28 mouse cellular contexts compared by ENCODE assay signal in the genomic region with DNA sequence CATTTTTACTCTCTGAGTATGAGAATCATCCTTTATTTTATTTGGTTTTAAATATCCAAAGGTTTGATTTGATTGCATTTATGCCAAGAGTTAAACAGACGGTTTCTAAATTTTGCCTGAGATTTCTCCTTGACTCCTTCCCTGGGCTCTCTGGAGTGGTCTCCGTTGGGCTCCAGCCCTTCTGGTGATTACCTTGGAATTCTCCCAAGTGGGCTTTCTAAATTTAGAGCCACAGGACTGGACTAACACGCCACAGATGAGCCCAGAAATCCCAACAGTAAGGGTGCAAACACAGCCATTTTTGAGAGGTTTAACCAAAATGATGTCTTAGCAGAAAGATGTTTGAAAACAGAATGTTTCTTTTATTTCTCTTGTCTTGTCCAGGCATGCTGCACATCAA. TPM values are rescaled to one million over a fixed set of nuclear protein-coding genes. Genes with fewer than 3 reads are reported as not detected.
DNase-seq lines count a peak whose midpoint lies in the region; ATAC-seq and TF ChIP-seq lines count a peak whose summit lies in the region.
"Had no signal": no experiment of that assay in that cellular context is flagged by ENCODE, and none has a peak within 500 bp of the region (broad histone marks: within the 10 kb centered on the region; RNA-seq: fewer than 3 reads in every experiment).

No protein-coding gene starts in this region.

- 31% methylated on average over 3 of the region's 3 CpGs for WGBS in heart, embryonic 10.5 days
- 12% methylated on average over 3 of the region's 3 CpGs for WGBS in heart, embryonic 16.5 days
- WGBS in kidney, adult 2 months = 62% methylated on average over 3 of the region's 3 CpGs
- 84% methylated on average over 3 of the region's 3 CpGs for WGBS in limb, embryonic 10.5 days

- peak overlapping the region; percentile 7; the same call in 1 of the 2 replicates for H3K27ac ChIP-seq in heart, embryonic 10.5 days
- H3K27ac ChIP-seq in heart, embryonic 16.5 days (ENCODE audit: low read length) = peak overlapping the region; percentile 80
- H3K27ac ChIP-seq in kidney, adult 2 months (ENCODE audit: insufficient read depth, low read depth, low read length) = no peak overlapping the region
- H3K27ac ChIP-seq in limb, embryonic 10.5 days = no peak overlapping the region
- H3K27ac ChIP-seq: forebrain, embryonic 13.5 days; hindbrain, embryonic 10.5 days; intestine, embryonic 15.5 days; kidney, postnatal 0 days; limb, embryonic 12.5 days; liver, embryonic 15.5 days; stomach, postnatal 0 days had no signal

- peak overlapping the region; percentile 23; the same call in 1 of the 2 replicates for H3K4me2 ChIP-seq in heart, embryonic 16.5 days (ENCODE audit: low read depth, low read length)
- H3K4me2 ChIP-seq: forebrain, embryonic 13.5 days; intestine, embryonic 15.5 days; limb, embryonic 12.5 days; liver, embryonic 15.5 days; midbrain, embryonic 11.5 days had no signal

- no peak for TF ChIP-seq CTCF in kidney, adult 2 months (conservative IDR thresholded peaks at IDR 0.05; ENCODE audit: insufficient read depth, insufficient read length, low read depth, low read length)

- H3K9ac ChIP-seq in heart, embryonic 16.5 days (ENCODE audit: low read length) = no peak overlapping the region
- H3K9ac ChIP-seq: forebrain, embryonic 13.5 days; intestine, embryonic 15.5 days; limb, embryonic 12.5 days; liver, embryonic 15.5 days had no signal

- no peak overlapping the region for H3K4me3 ChIP-seq in heart, embryonic 10.5 days
- no peak overlapping the region for H3K4me3 ChIP-seq in heart, embryonic 16.5 days (ENCODE audit: low read length)
- H3K4me3 ChIP-seq in kidney, adult 2 months (ENCODE audit: insufficient read depth, low read depth, low read length) = no peak overlapping the region
- H3K4me3 ChIP-seq in limb, embryonic 10.5 days = no peak overlapping the region
- H3K4me3 ChIP-seq: forebrain, embryonic 13.5 days; hindbrain, embryonic 10.5 days; intestine, embryonic 15.5 days; limb, embryonic 12.5 days; liver, embryonic 15.5 days had no signal

- no peaks in the 10 kb centered on the region for H3K9me3 ChIP-seq in heart, embryonic 10.5 days
- no peaks in the 10 kb centered on the region; the same call in 1 of the 2 replicates for H3K9me3 ChIP-seq in heart, embryonic 16.5 days (replicated peaks; ENCODE audit: control insufficient read depth, low read length)
- no peaks in the 10 kb centered on the region for H3K9me3 ChIP-seq in limb, embryonic 10.5 days (replicated peaks)
- H3K9me3 ChIP-seq: forebrain, embryonic 13.5 days; hindbrain, embryonic 10.5 days; intestine, embryonic 15.5 days; limb, embryonic 12.5 days; liver, embryonic 15.5 days had no signal

- H3K27me3 ChIP-seq in heart, embryonic 10.5 days (ENCODE audit: insufficient read depth, poor library complexity, severe bottlenecking) = no peaks in the 10 kb centered on the region
- no peaks in the 10 kb centered on the region for H3K27me3 ChIP-seq in heart, embryonic 16.5 days (ENCODE audit: control insufficient read depth, insufficient read depth, low read length)
- no peaks in the 10 kb centered on the region for H3K27me3 ChIP-seq in kidney, adult 2 months (replicated peaks; ENCODE audit: control insufficient read depth, insufficient read depth, low read length)
- no peaks in the 10 kb centered on the region for H3K27me3 ChIP-seq in limb, embryonic 10.5 days (ENCODE audit: low read depth, poor library complexity, severe bottlenecking)
- H3K27me3 ChIP-seq: forebrain, embryonic 13.5 days; intestine, embryonic 15.5 days; limb, embryonic 12.5 days; liver, embryonic 15.5 days had no signal

- no peak for ATAC-seq in heart, embryonic 16.5 days (replicated peaks; ENCODE audit: extremely low read depth, insufficient read depth, low FRiP score)
- ATAC-seq: CD4-positive, CD25-positive, alpha-beta regulatory T cell, adult 4 months; forebrain, embryonic 13.5 days; hindbrain, embryonic 16.5 days; intestine, embryonic 15.5 days; midbrain, embryonic 16.5 days had no signal

- TF ChIP-seq POLR2A in kidney, adult 2 months (IDR thresholded peaks at IDR 0.05; ENCODE audit: low read depth, low read length) = no peak

- intact Hi-C loops in heart, postnatal 36 days (cut with DNase I) = loop anchor here (5.0 kb wide), 1 partner anchor 33 kb away; no protein-coding TSS in a partner anchor

- H3K4me1 ChIP-seq in heart, embryonic 10.5 days = peaks cover 8% of the 10 kb centered on the region
- peaks cover 22% of the 10 kb centered on the region for H3K4me1 ChIP-seq in heart, embryonic 16.5 days (ENCODE audit: control insufficient read depth, insufficient read depth, low read length)
- H3K4me1 ChIP-seq in kidney, adult 2 months (ENCODE audit: control insufficient read depth, insufficient read depth, low read length) = peaks cover 4% of the 10 kb centered on the region; the same call in 1 of the 2 replicates
- H3K4me1 ChIP-seq in limb, embryonic 10.5 days = peaks cover 15% of the 10 kb centered on the region
- H3K4me1 ChIP-seq: forebrain, embryonic 13.5 days; hindbrain, embryonic 10.5 days; intestine, embryonic 15.5 days; liver, embryonic 15.5 days had no signal

- no peaks in the 10 kb centered on the region for H3K36me3 ChIP-seq in heart, embryonic 10.5 days
- H3K36me3 ChIP-seq in heart, embryonic 16.5 days (ENCODE audit: control insufficient read depth, insufficient read depth) = peaks cover 2% of the 10 kb centered on the region; the same call in 1 of the 2 replicates
- no peaks in the 10 kb centered on the region for H3K36me3 ChIP-seq in kidney, adult 2 months (ENCODE audit: control insufficient read depth, insufficient read depth, low read length)
- no peaks in the 10 kb centered on the region for H3K36me3 ChIP-seq in limb, embryonic 10.5 days
- H3K36me3 ChIP-seq: intestine, embryonic 15.5 days; limb, embryonic 12.5 days; liver, embryonic 15.5 days had no signal

- DNase-seq in heart, adult 11 months = peak; percentile 89
- no peak for DNase-seq in heart, postnatal 36 days
- peak; percentile 25 for DNase-seq in brain, adult 2 months (ENCODE audit: low read depth, low spot score)
- DNase-seq in heart, embryonic 10.5 days (ENCODE audit: low spot score) = no peak
- no peak for DNase-seq in kidney, adult 2 months
- no peak for DNase-seq in limb, embryonic 10.5 days (ENCODE audit: low spot score)
- DNase-seq: adrenal gland, postnatal 25 days; cerebellum, adult 9-10 months; gastrocnemius, postnatal 10 days; kidney, adult 8-10 months; kidney, postnatal 4 days; layer of hippocampus, adult 9-11 months; lung, postnatal 36 days; right cerebral cortex, adult 18-20 months; thymus, adult 18-20 months; thymus, postnatal 36 days had no signal

RNA-seq across cellular contexts. Expression of a gene that starts 47.0 kb away (rescaled TPM):
- 1 to 10 TPM; 6.7 TPM for total RNA-seq in heart, postnatal 36 days (2021)
- 14.7 and 20.2 TPM in 2 replicates for polyA plus RNA-seq in heart, embryonic 10.5 days (2016; fragmentation: Nextera tagmentation; extraction: Ambion mirVana)
- polyA plus RNA-seq in heart, embryonic 16.5 days (2015; fragmentation: Nextera tagmentation; extraction: Ambion mirVana) = 60.6 and 63.7 TPM in 2 replicates
- polyA plus RNA-seq in kidney, adult 2 months (2012; rRNA removed) = 2.6 and 3.6 TPM in 2 replicates
- polyA plus RNA-seq in limb, embryonic 10.5 days (2016; fragmentation: Nextera tagmentation; extraction: Ambion mirVana) = 25.5 and 30.1 TPM in 2 replicates

RNA-seq across cellular contexts. Expression of a gene that starts 47.2 kb away (rescaled TPM):
- 1 to 10 TPM; 3.0 to 3.4 TPM for total RNA-seq in heart, postnatal 36 days (2021)
- 12.5 and 19.9 TPM in 2 replicates for polyA plus RNA-seq in heart, embryonic 10.5 days (2016; fragmentation: Nextera tagmentation; extraction: Ambion mirVana)
- 18.7 and 20.7 TPM in 2 replicates for polyA plus RNA-seq in heart, embryonic 16.5 days (2015; fragmentation: Nextera tagmentation; extraction: Ambion mirVana)
- polyA plus RNA-seq in kidney, adult 2 months (2012; rRNA removed) = 2.2 and 3.1 TPM in 2 replicates
- polyA plus RNA-seq in limb, embryonic 10.5 days (2016; fragmentation: Nextera tagmentation; extraction: Ambion mirVana) = 25.5 and 35.8 TPM in 2 replicates

Comparison
In these comparisons a context has a peak if more than half of its experiments do, and no peak if none do; other contexts are left out.
1. DNase-seq: peak in heart, adult 11 months (single experiment) and brain, adult 2 months (single experiment); none in heart, postnatal 36 days (0 of 2), heart, embryonic 10.5 days (single experiment), kidney, adult 2 months (single experiment) and limb, embryonic 10.5 days (single experiment).
2. H3K27ac ChIP-seq: peak in heart, embryonic 10.5 days (single experiment) and heart, embryonic 16.5 days (single experiment); none in kidney, adult 2 months (single experiment) and limb, embryonic 10.5 days (single experiment).